Mouse (Mus musculus) liver, embryonic 16.5 days (tissue): ENCODE measurements around the gene Ttc27. TPM values are rescaled to one million over a fixed set of nuclear protein-coding genes. Genes with fewer than 3 reads are reported as not detected.

Experiments used
- ATAC-seq: fragments of 200-750 bp; cut with Nextera tagmentation; 2 replicates; pipeline ENCODE4 v1.8.0; 2017; ENCODE audit warnings: low read depth, mild to moderate bottlenecking, moderate number of reproducible peaks, moderate library complexity
- H3K27ac ChIP-seq: fragments of 300-500 bp; sonication (generic); 2 replicates; pipeline ENCODE4 v1.5.1; 2014; ENCODE audit warnings: mild to moderate bottlenecking, low read length
- H3K27me3 ChIP-seq: fragments of 300-500 bp; sonication (generic); 2 replicates; pipeline ENCODE4 v1.6.1; 2014; ENCODE audit warnings: low read depth, low read length, mixed read lengths; ENCODE audit not compliant: control insufficient read depth, insufficient read depth
- H3K36me3 ChIP-seq: fragments of 300-500 bp; sonication (generic); 2 replicates; pipeline ENCODE4 v1.6.1; 2014; ENCODE audit warnings: mild to moderate bottlenecking; ENCODE audit not compliant: control insufficient read depth, insufficient read depth
- H3K4me1 ChIP-seq: fragments of 300-500 bp; sonication (generic); 2 replicates; pipeline ENCODE4 v1.6.1; 2014; ENCODE audit warnings: low read depth, low read length, mixed read lengths; ENCODE audit not compliant: control insufficient read depth
- H3K4me2 ChIP-seq: fragments of 300-500 bp; sonication (generic); 2 replicates; pipeline ENCODE4 v1.6.1; 2014; ENCODE audit warnings: low read depth, low read length, mixed read lengths
- H3K4me3 ChIP-seq: fragments of 300-500 bp; sonication (generic); 2 replicates; pipeline ENCODE4 v1.5.1; 2014; ENCODE audit warnings: low read depth, mild to moderate bottlenecking, low read length
- H3K9ac ChIP-seq: fragments of 300-500 bp; sonication (generic); 2 replicates; pipeline ENCODE4 v1.6.1; 2014; ENCODE audit warnings: low read depth, low read length
- H3K9me3 ChIP-seq: fragments of 300-500 bp; sonication (generic); replicated peaks from 2 replicates; pipeline ENCODE4 v1.6.1; 2016; ENCODE audit warnings: low read length; ENCODE audit not compliant: control insufficient read depth
- WGBS: fragments of 180-500 bp; shearing (Covaris S2); extraction: QIAGEN DNeasy Blood & Tissue Kit; methylation state at CpG from one replicate; pipeline ENCODE4 v1.1.7; 2014; ENCODE audit not compliant: insufficient replicate concordance; 5-methylcytosine and 5-hydroxymethylcytosine counted together
- polyA plus RNA-seq: library from polyadenylated mRNA; unstranded; fragments of >200 nt; fragmentation: Nextera tagmentation; extraction: Ambion mirVana; gene quantifications from 2 replicates; pipeline ENCODE4 v1.2.1, GENCODE M21; 2015

The Ttc27 gene
- polyA plus RNA-seq, 1 experiment from 2014 or later: 10.7 TPM

- 9% methylated on average over 14 of the region's 14 CpGs for WGBS
- H3K9me3 ChIP-seq: no peaks in the 10 kb centered on the region
- H3K4me3 ChIP-seq: peak overlapping the region; percentile 86
- H3K4me2 ChIP-seq: peak overlapping the region; percentile 74
- peaks cover 8% of the 10 kb centered on the region for H3K4me1 ChIP-seq
- no peaks in the 10 kb centered on the region for H3K27me3 ChIP-seq
- no peak overlapping the region for H3K27ac ChIP-seq
- H3K9ac ChIP-seq: peak overlapping the region; percentile 68
- peaks cover 3% of the 10 kb centered on the region; the same call in 1 of the 2 replicates for H3K36me3 ChIP-seq
- ATAC-seq: peak; percentile 15; the same call in 1 of the 2 replicates
Observed at GRCm38 (mm10) chr17:74717091-74717617, 378 bp upstream of the Ttc27 start.

GRCm38 (mm10) chr17:74732872-74733271 lies 15.3 kb downstream of the Ttc27 start:
- no peak for ATAC-seq
- H3K4me2 ChIP-seq: no peak overlapping the region
- H3K9ac ChIP-seq: no peak overlapping the region

GRCm38 (mm10) chr17:74735392-74735791 lies 17.9 kb downstream of the Ttc27 start:
- Histone ChIP-seq H3K4me3 (no peak overlapping the region), H3K4me1 (no peaks in the 10 kb centered on the region), H3K27me3 (no peaks in the 10 kb centered on the region), H3K4me2 (no peak overlapping the region), H3K36me3 (no peaks in the 10 kb centered on the region), H3K27ac (no peak overlapping the region), H3K9me3 (no peaks in the 10 kb centered on the region), H3K9ac (no peak overlapping the region)
- 46% methylated on average over 11 of the region's 11 CpGs for WGBS
- ATAC-seq: no peak

More at GRCm38 (mm10) chr17:74732872-74733271, 15.3 kb downstream of the Ttc27 start:
- no peaks in the 10 kb centered on the region for H3K27me3 ChIP-seq
- no peaks in the 10 kb centered on the region for H3K36me3 ChIP-seq
- no peaks in the 10 kb centered on the region for H3K4me1 ChIP-seq
- H3K9me3 ChIP-seq: no peaks in the 10 kb centered on the region
- no peak overlapping the region for H3K27ac ChIP-seq
- H3K4me3 ChIP-seq: no peak overlapping the region

GRCm38 (mm10) chr17:74749659-74750058 lies 32.1 kb downstream of the Ttc27 start:
- no peak overlapping the region for H3K4me3 ChIP-seq
- ATAC-seq: no peak
- H3K9ac ChIP-seq: no peak overlapping the region
- H3K27ac ChIP-seq: no peak overlapping the region
- WGBS: 61% methylated on average over 1 of the region's 1 CpGs
- H3K9me3 ChIP-seq: no peaks in the 10 kb centered on the region
- no peak overlapping the region for H3K4me2 ChIP-seq
- no peaks in the 10 kb centered on the region for H3K27me3 ChIP-seq
- no peaks in the 10 kb centered on the region for H3K4me1 ChIP-seq
- H3K36me3 ChIP-seq: no peaks in the 10 kb centered on the region

GRCm38 (mm10) chr17:74751026-74751425 lies 33.5 kb downstream of the Ttc27 start:
- 71% methylated on average over 4 of the region's 4 CpGs for WGBS
- Histone ChIP-seq H3K27me3 (no peaks in the 10 kb centered on the region), H3K27ac (no peak overlapping the region), H3K4me2 (no peak overlapping the region), H3K36me3 (no peaks in the 10 kb centered on the region), H3K4me3 (no peak overlapping the region), H3K9me3 (no peaks in the 10 kb centered on the region), H3K4me1 (no peaks in the 10 kb centered on the region), H3K9ac (no peak overlapping the region)
- no peak for ATAC-seq

GRCm38 (mm10) chr17:74752906-74753627 lies 35.5 kb downstream of the Ttc27 start:
- WGBS: 66% methylated on average over 8 of the region's 8 CpGs
- no peak overlapping the region for H3K27ac ChIP-seq
- no peak for ATAC-seq

GRCm38 (mm10) chr17:74753628-74754104 lies 36.1 kb downstream of the Ttc27 start:
- Histone ChIP-seq H3K4me1 (no peaks in the 10 kb centered on the region), H3K9me3 (no peaks in the 10 kb centered on the region), H3K4me3 (no peak overlapping the region), H3K9ac (no peak overlapping the region), H3K36me3 (no peaks in the 10 kb centered on the region), H3K27ac (no peak overlapping the region), H3K4me2 (no peak overlapping the region), H3K27me3 (no peaks in the 10 kb centered on the region)
- WGBS: 80% methylated on average over 5 of the region's 5 CpGs
- ATAC-seq: no peak

More at GRCm38 (mm10) chr17:74752906-74753627, 35.5 kb downstream of the Ttc27 start:
- H3K4me2 ChIP-seq: no peak overlapping the region
- H3K27me3 ChIP-seq: no peaks in the 10 kb centered on the region
- no peaks in the 10 kb centered on the region for H3K9me3 ChIP-seq
- H3K4me3 ChIP-seq: no peak overlapping the region
- no peaks in the 10 kb centered on the region for H3K4me1 ChIP-seq
- H3K9ac ChIP-seq: no peak overlapping the region
- no peaks in the 10 kb centered on the region for H3K36me3 ChIP-seq

- Histone ChIP-seq H3K9ac (no peak overlapping the region), H3K4me2 (no peak overlapping the region), H3K4me3 (no peak overlapping the region), H3K9me3 (no peaks in the 10 kb centered on the region), H3K36me3 (no peaks in the 10 kb centered on the region), H3K27me3 (no peaks in the 10 kb centered on the region), H3K4me1 (no peaks in the 10 kb centered on the region), H3K27ac (no peak overlapping the region)
- no peak for ATAC-seq
- 82% methylated on average over 11 of the region's 11 CpGs for WGBS
Observed at GRCm38 (mm10) chr17:74754369-74755118, 37.0 kb downstream of the Ttc27 start.

- 48% methylated on average over 9 of the region's 9 CpGs for WGBS
- Histone ChIP-seq H3K27me3 (no peaks in the 10 kb centered on the region), H3K9me3 (no peaks in the 10 kb centered on the region), H3K4me3 (no peak overlapping the region), H3K9ac (no peak overlapping the region), H3K4me1 (no peaks in the 10 kb centered on the region), H3K4me2 (no peak overlapping the region), H3K27ac (no peak overlapping the region), H3K36me3 (no peaks in the 10 kb centered on the region)
- ATAC-seq: no peak
Observed at GRCm38 (mm10) chr17:74769390-74769811, 51.9 kb downstream of the Ttc27 start.
